Mouse (Mus musculus): ENCODE data around the gene Slc38a1. TPM values are rescaled to one million over a fixed set of nuclear protein-coding genes. Genes with fewer than 3 reads are reported as not detected.
A peak's percentile ranks its signal among the peaks of the same experiment; 100 is the strongest.

Gene Slc38a1
- total and polyA plus RNA-seq, 2 experiments from 2014 or later: 52.4 to 56.7 TPM

DNA sequence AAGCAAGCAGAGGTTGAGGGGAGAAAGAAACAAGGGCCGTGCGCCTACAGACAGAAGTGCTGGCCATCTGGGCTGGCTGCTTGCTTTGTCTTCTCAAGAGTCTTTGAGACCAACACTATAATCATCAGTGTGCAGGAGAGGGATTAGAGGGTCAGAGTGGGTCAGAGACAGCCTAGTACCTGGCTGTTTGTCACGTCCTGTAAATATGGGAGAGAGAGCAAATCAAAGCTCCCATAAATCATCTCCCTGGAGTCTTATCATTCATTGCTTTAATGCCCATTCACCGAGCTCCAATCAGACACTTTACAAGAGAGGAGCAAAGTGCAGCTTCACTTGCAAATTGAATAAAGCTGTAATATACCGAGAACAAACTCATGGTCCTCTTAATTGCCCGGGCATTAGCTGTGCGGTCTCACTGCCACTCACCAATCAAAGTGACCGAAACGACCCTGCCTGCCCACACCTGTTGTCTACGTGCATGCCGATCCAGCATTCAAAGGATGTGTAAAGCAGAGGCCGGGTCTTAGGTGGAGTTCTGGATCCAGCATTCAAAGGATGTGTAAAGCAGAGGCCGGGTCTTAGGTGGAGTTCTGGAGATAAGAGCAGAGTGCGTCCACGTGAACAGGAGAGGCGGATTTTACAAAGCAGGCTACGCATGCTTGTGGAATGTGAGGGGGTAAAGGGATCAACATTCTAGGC lies 15.0 kb upstream of the Slc38a1 start:
- peak; percentile 41 for DNase-seq (ENCODE audit: low spot score)
- TF ChIP-seq CTCF (IDR thresholded peaks at IDR 0.05; ENCODE audit: low read depth) (no peak), EP300 (IDR thresholded peaks at IDR 0.05; ENCODE audit: low read depth) (no peak)
- Histone ChIP-seq H3K9me3 (replicated peaks; ENCODE audit: control insufficient read depth, low read length) (no peaks in the 10 kb centered on the region), H3K4me2 (ENCODE audit: low read depth, low read length) (peak overlapping the region; percentile 15; the same call in 1 of the 2 replicates), H3K4me3 (ENCODE audit: low read depth, low read length) (no peak overlapping the region), H3K36me3 (replicated peaks; ENCODE audit: control insufficient read depth, insufficient read depth, low read length) (no peaks in the 10 kb centered on the region), H3K27me3 (ENCODE audit: control insufficient read depth, insufficient read depth, low read length) (no peaks in the 10 kb centered on the region), H3K27ac (ENCODE audit: low read depth) (no peak overlapping the region), H3K4me1 (ENCODE audit: control insufficient read depth, insufficient read depth) (peaks cover 10% of the 10 kb centered on the region), H3K9ac (replicated peaks; ENCODE audit: low read depth, low read length) (no peak overlapping the region)
- ATAC-seq (ENCODE audit: insufficient read depth, low read depth): no peak
- WGBS: 42% methylated on average over 17 of the region's 17 CpGs

DNA sequence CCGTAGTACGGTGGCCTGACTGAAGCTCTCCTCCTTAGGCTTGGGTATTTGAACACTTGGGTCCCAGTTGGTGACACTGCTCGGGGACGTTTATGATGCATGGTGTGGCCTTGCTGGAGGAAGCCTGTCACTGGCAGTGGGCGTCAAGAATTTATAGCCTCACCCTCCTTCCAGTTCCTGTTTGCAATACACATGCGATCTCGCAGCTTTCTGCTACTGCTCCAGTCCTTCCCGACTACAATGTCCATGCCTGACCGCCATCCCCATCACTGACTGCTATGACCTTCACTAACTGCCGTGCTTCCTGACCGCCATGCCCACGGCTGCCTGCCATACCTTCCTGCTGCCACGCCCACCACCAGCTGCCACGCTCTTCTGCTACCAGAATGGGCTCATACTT lies 12.8 kb upstream of the Slc38a1 start:
- no peak overlapping the region for H3K9ac ChIP-seq (replicated peaks; ENCODE audit: low read depth, low read length)
- WGBS: 83% methylated on average over 14 of the region's 14 CpGs
- H3K9me3 ChIP-seq (replicated peaks; ENCODE audit: control insufficient read depth, low read length): no peaks in the 10 kb centered on the region
- H3K36me3 ChIP-seq (replicated peaks; ENCODE audit: control insufficient read depth, insufficient read depth, low read length): no peaks in the 10 kb centered on the region
- TF ChIP-seq CTCF (IDR thresholded peaks at IDR 0.05; ENCODE audit: low read depth) (no peak), EP300 (IDR thresholded peaks at IDR 0.05; ENCODE audit: low read depth) (no peak)
- H3K4me3 ChIP-seq (ENCODE audit: low read depth, low read length): no peak overlapping the region
- no peaks in the 10 kb centered on the region for H3K27me3 ChIP-seq (ENCODE audit: control insufficient read depth, insufficient read depth, low read length)
- peak overlapping the region; percentile 65; the same call in 1 of the 2 replicates for H3K27ac ChIP-seq (ENCODE audit: low read depth)
- no peak for DNase-seq (ENCODE audit: low spot score)
- peaks cover 2% of the 10 kb centered on the region for H3K4me1 ChIP-seq (ENCODE audit: control insufficient read depth, insufficient read depth)
- no peak overlapping the region for H3K4me2 ChIP-seq (ENCODE audit: low read depth, low read length)
- no peak for ATAC-seq (ENCODE audit: insufficient read depth, low read depth)

DNA sequence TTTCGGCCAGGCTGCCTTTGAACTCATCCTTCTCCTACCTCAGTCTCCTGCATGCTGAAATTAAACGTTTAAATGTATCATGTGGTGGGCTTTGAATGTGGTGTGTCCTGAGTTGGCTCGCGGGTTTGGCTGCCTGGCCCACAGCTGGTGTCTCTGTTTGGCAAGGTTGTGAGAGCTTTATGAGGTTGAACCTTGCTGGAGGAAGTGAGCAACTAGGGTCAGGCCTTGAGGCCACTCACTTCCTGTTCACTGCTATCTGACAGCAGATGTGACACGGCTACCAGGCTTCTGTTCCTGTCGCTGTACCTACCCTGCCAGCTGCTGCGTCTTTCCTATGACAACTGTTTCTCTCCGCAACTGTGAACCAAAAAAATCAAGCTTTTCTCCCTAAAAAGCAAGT lies 12.0 kb upstream of the Slc38a1 start:
- no peak for ATAC-seq (ENCODE audit: insufficient read depth, low read depth)
- TF ChIP-seq EP300 (IDR thresholded peaks at IDR 0.05; ENCODE audit: low read depth) (no peak), CTCF (IDR thresholded peaks at IDR 0.05; ENCODE audit: low read depth) (no peak)
- no peaks in the 10 kb centered on the region; the same call in 1 of the 2 replicates for H3K4me1 ChIP-seq (ENCODE audit: control insufficient read depth, insufficient read depth)
- H3K4me2 ChIP-seq (ENCODE audit: low read depth, low read length): no peak overlapping the region
- H3K27me3 ChIP-seq (ENCODE audit: control insufficient read depth, insufficient read depth, low read length): no peaks in the 10 kb centered on the region
- H3K27ac ChIP-seq (ENCODE audit: low read depth): peak overlapping the region; percentile 65; the same call in 1 of the 2 replicates
- H3K36me3 ChIP-seq (replicated peaks; ENCODE audit: control insufficient read depth, insufficient read depth, low read length): no peaks in the 10 kb centered on the region
- H3K9ac ChIP-seq (replicated peaks; ENCODE audit: low read depth, low read length): no peak overlapping the region
- 51% methylated on average over 8 of the region's 8 CpGs for WGBS
- DNase-seq (ENCODE audit: low spot score): no peak
- no peak overlapping the region for H3K4me3 ChIP-seq (ENCODE audit: low read depth, low read length)
- H3K9me3 ChIP-seq (replicated peaks; ENCODE audit: control insufficient read depth, low read length): no peaks in the 10 kb centered on the region

DNA sequence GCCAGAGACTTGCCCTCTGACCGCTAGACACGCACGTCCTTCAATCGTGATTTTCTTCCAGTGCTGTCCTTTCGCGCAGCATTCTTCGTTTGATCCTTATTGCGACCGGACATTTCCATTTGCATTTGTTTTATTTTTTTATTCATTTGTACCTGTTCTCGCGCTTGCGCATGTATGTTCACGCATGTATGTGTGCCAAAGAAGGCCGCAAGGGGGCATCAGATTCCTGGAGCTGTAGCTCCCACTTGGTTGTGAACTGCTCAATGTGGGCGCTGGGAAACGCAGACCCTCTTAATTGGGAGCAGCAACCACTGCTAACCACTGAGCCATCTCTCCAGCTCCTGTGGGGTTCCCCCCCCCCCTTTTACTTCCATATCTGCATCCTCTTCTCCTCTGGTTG lies 10.3 kb upstream of the Slc38a1 start:
- Histone ChIP-seq H3K9ac (replicated peaks; ENCODE audit: low read depth, low read length) (no peak overlapping the region), H3K4me3 (ENCODE audit: low read depth, low read length) (no peak overlapping the region), H3K4me2 (ENCODE audit: low read depth, low read length) (no peak overlapping the region), H3K27ac (ENCODE audit: low read depth) (no peak overlapping the region), H3K36me3 (replicated peaks; ENCODE audit: control insufficient read depth, insufficient read depth, low read length) (no peaks in the 10 kb centered on the region), H3K4me1 (ENCODE audit: control insufficient read depth, insufficient read depth) (no peaks in the 10 kb centered on the region; the same call in 1 of the 2 replicates), H3K9me3 (replicated peaks; ENCODE audit: control insufficient read depth, low read length) (no peaks in the 10 kb centered on the region), H3K27me3 (ENCODE audit: control insufficient read depth, insufficient read depth, low read length) (no peaks in the 10 kb centered on the region)
- ATAC-seq (ENCODE audit: insufficient read depth, low read depth) (no peak), DNase-seq (ENCODE audit: low spot score) (no peak)
- TF ChIP-seq CTCF (IDR thresholded peaks at IDR 0.05; ENCODE audit: low read depth) (no peak), EP300 (IDR thresholded peaks at IDR 0.05; ENCODE audit: low read depth) (no peak)
- 93% methylated on average over 16 of the region's 16 CpGs for WGBS

DNA sequence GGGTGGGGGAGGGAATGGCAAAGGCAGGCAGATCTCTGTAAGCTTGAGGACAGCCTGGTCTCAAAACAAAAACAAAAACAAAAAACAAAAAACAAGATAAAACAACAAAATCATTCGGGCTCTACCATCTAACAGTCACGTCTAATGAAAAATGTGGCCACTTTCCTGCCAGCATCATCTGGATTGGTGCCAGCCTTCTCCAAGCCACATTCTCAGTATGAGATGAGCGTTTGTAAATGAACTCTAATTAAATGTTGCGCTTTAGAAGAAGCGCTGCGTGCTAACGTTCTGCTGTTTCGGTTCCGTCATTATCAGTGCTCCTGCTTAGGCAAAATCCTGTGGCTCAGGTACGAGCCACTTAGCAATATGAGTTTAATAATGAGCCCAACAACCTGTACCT lies 9.8 kb upstream of the Slc38a1 start:
- ATAC-seq (ENCODE audit: insufficient read depth, low read depth): no peak
- 75% methylated on average over 10 of the region's 10 CpGs for WGBS
- Histone ChIP-seq H3K27me3 (ENCODE audit: control insufficient read depth, insufficient read depth, low read length) (no peaks in the 10 kb centered on the region), H3K9me3 (replicated peaks; ENCODE audit: control insufficient read depth, low read length) (no peaks in the 10 kb centered on the region), H3K36me3 (replicated peaks; ENCODE audit: control insufficient read depth, insufficient read depth, low read length) (no peaks in the 10 kb centered on the region), H3K4me1 (ENCODE audit: control insufficient read depth, insufficient read depth) (no peaks in the 10 kb centered on the region), H3K9ac (replicated peaks; ENCODE audit: low read depth, low read length) (no peak overlapping the region), H3K4me3 (ENCODE audit: low read depth, low read length) (no peak overlapping the region), H3K4me2 (ENCODE audit: low read depth, low read length) (no peak overlapping the region), H3K27ac (ENCODE audit: low read depth) (no peak overlapping the region)
- DNase-seq (ENCODE audit: low spot score): no peak
- TF ChIP-seq EP300 (IDR thresholded peaks at IDR 0.05; ENCODE audit: low read depth): no peak
- no peak for TF ChIP-seq CTCF (IDR thresholded peaks at IDR 0.05; ENCODE audit: low read depth)

DNA sequence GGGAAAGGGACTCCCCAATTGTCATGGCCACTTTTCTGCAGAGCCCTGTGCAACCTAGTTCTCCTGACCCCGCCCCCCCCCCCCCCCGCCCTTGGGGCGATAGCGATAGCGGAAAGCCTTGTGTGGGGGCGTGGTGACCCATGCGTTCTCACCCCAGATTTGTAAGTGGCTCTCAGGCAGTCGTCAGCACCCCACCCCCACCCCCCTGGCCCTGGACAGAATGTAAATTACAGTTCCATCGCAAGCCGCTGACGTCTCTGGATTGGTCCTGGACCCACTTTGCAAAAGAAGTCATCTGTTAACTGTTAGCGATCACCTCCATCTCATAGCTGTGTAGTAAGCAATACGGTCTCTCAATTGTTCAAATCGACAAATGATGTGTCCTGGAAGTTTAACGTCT lies 4.7 kb upstream of the Slc38a1 start:
- Histone ChIP-seq H3K4me2 (ENCODE audit: low read depth, low read length) (peak overlapping the region; percentile 26; the same call in 1 of the 2 replicates), H3K36me3 (replicated peaks; ENCODE audit: control insufficient read depth, insufficient read depth, low read length) (no peaks in the 10 kb centered on the region), H3K27ac (ENCODE audit: low read depth) (no peak overlapping the region), H3K27me3 (ENCODE audit: control insufficient read depth, insufficient read depth, low read length) (no peaks in the 10 kb centered on the region), H3K4me1 (ENCODE audit: control insufficient read depth, insufficient read depth) (no peaks in the 10 kb centered on the region; the same call in 1 of the 2 replicates), H3K9ac (replicated peaks; ENCODE audit: low read depth, low read length) (no peak overlapping the region), H3K4me3 (ENCODE audit: low read depth, low read length) (no peak overlapping the region), H3K9me3 (replicated peaks; ENCODE audit: control insufficient read depth, low read length) (no peaks in the 10 kb centered on the region)
- TF ChIP-seq CTCF (IDR thresholded peaks at IDR 0.05; ENCODE audit: low read depth): no peak
- TF ChIP-seq EP300 (IDR thresholded peaks at IDR 0.05; ENCODE audit: low read depth): no peak
- DNase-seq (ENCODE audit: low spot score) (no peak), ATAC-seq (ENCODE audit: insufficient read depth, low read depth) (no peak)
- 20% methylated on average over 15 of the region's 15 CpGs for WGBS

Data from heart, postnatal 0 days (tissue).